Mouse (Mus musculus) neural tube, embryonic 14.5 days (tissue): ENCODE measurements at regions not wholly inside any gene's neighbourhood (a gene's known extent, or its start where the extent isn't known, plus 50 kb on each side); places are given as distances from the start of the nearest gene placed in this dataset.

ENCODE experiments used
- ATAC-seq: fragments of 200-750 bp; cut with Nextera tagmentation; 2 replicates; pipeline ENCODE4 v1.8.0; 2017; ENCODE audit warnings: low read depth, mild to moderate bottlenecking, moderate TSS enrichment, moderate library complexity
- H3K27ac ChIP-seq: fragments of 300-500 bp; sonication (generic); 2 replicates; pipeline ENCODE4 v1.5.1; 2014; ENCODE audit warnings: low read depth, mild to moderate bottlenecking, control low read depth, low read length, moderate library complexity, mixed read lengths
- H3K27me3 ChIP-seq: fragments of 300-500 bp; sonication (generic); 2 replicates; pipeline ENCODE4 v1.6.1; 2014; ENCODE audit warnings: low read length; ENCODE audit not compliant: control insufficient read depth, insufficient read depth
- H3K36me3 ChIP-seq: fragments of 300-500 bp; sonication (generic); 2 replicates; pipeline ENCODE4 v1.6.1; 2014; ENCODE audit warnings: low read length, mixed read lengths; ENCODE audit not compliant: control insufficient read depth, insufficient read depth
- H3K4me1 ChIP-seq: fragments of 300-500 bp; sonication (generic); 2 replicates; pipeline ENCODE4 v1.6.1; 2014; ENCODE audit warnings: low read length; ENCODE audit not compliant: control insufficient read depth, insufficient read depth
- H3K4me2 ChIP-seq: fragments of 300-500 bp; sonication (generic); 2 replicates; pipeline ENCODE4 v1.6.1; 2014; ENCODE audit warnings: mild to moderate bottlenecking, low read depth, low read length, control low read depth
- H3K4me3 ChIP-seq: fragments of 300-500 bp; sonication (generic); 2 replicates; pipeline ENCODE4 v1.5.1; 2014; ENCODE audit warnings: low read depth, low read length, control low read depth, mixed read lengths
- H3K9ac ChIP-seq: fragments of 300-500 bp; sonication (generic); replicated peaks from 2 replicates; pipeline ENCODE4 v1.6.1; 2014; ENCODE audit warnings: low read depth, mild to moderate bottlenecking, control low read depth, low read length, mixed read lengths
- H3K9me3 ChIP-seq: fragments of 300-500 bp; sonication (generic); 2 replicates; pipeline ENCODE4 v1.6.1; 2016; ENCODE audit warnings: low read length; ENCODE audit not compliant: control insufficient read depth
- WGBS: fragments of 180-500 bp; shearing (Covaris S2); extraction: QIAGEN DNeasy Blood & Tissue Kit; methylation state at CpG from one replicate; pipeline ENCODE4 v1.1.7; 2014; 5-methylcytosine and 5-hydroxymethylcytosine counted together

DNA sequence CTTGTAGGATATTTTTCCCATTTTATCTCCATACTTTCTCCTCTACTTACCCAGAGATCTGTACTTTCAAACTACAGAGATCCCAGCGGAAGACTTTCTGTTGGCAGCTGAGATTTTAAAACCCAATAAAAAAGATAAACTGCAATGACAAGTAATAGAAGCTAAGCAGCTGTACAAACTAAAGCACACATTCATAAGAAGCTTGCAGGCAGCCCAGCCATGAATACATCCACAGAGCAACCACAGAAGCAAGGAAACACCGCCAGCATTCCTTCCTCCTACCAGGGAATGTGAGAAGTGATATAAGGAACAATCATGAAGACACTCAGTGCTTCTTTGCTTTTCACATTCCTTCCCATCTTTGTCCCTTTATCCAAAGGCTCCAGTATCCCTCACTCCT is 372.1 kb upstream of the Slco3a1 start:
- H3K27ac ChIP-seq, result no peak overlapping the region
- no peaks in the 10 kb centered on the region for H3K27me3 ChIP-seq
- H3K4me1 ChIP-seq, result no peaks in the 10 kb centered on the region
- H3K36me3 ChIP-seq, result no peaks in the 10 kb centered on the region
- 46% methylated on average over 2 of the region's 2 CpGs for WGBS
- H3K4me2 ChIP-seq, result no peak overlapping the region
- no peak overlapping the region for H3K9ac ChIP-seq
- no peak overlapping the region for H3K4me3 ChIP-seq
- H3K9me3 ChIP-seq, result no peaks in the 10 kb centered on the region
- ATAC-seq, result no peak

- H3K9me3 ChIP-seq, result no peaks in the 10 kb centered on the region
- 95% methylated on average over 1 of the region's 1 CpGs for WGBS
- ATAC-seq, result no peak
- no peak overlapping the region for H3K4me3 ChIP-seq
- no peaks in the 10 kb centered on the region for H3K36me3 ChIP-seq
- no peak overlapping the region for H3K4me2 ChIP-seq
- H3K9ac ChIP-seq, result no peak overlapping the region
- H3K4me1 ChIP-seq, result no peaks in the 10 kb centered on the region
- H3K27ac ChIP-seq, result no peak overlapping the region
- no peaks in the 10 kb centered on the region for H3K27me3 ChIP-seq
These were observed 369.6 kb upstream of the Slco3a1 start for GRCm38 (mm10) chr7:74924156-74924555.

- H3K4me2 ChIP-seq, result no peak overlapping the region
- H3K4me3 ChIP-seq, result no peak overlapping the region
- no peak for ATAC-seq
- no peak overlapping the region for H3K27ac ChIP-seq
- 65% methylated on average over 3 of the region's 3 CpGs for WGBS
- H3K4me1 ChIP-seq, result no peaks in the 10 kb centered on the region
- no peaks in the 10 kb centered on the region for H3K27me3 ChIP-seq
- no peaks in the 10 kb centered on the region for H3K36me3 ChIP-seq
- H3K9ac ChIP-seq, result no peak overlapping the region
- no peaks in the 10 kb centered on the region for H3K9me3 ChIP-seq
These were observed 353.9 kb upstream of the Slco3a1 start for GRCm38 (mm10) chr7:74908311-74908962.

- no peaks in the 10 kb centered on the region for H3K9me3 ChIP-seq
- H3K27ac ChIP-seq, result no peak overlapping the region
- H3K36me3 ChIP-seq, result no peaks in the 10 kb centered on the region
- WGBS, result 74% methylated on average over 1 of the region's 1 CpGs
- H3K27me3 ChIP-seq, result no peaks in the 10 kb centered on the region
- H3K4me1 ChIP-seq, result no peaks in the 10 kb centered on the region
- ATAC-seq, result no peak
- no peak overlapping the region for H3K9ac ChIP-seq
- no peak overlapping the region for H3K4me2 ChIP-seq
- no peak overlapping the region for H3K4me3 ChIP-seq
These were observed 352.8 kb upstream of the Slco3a1 start for GRCm38 (mm10) chr7:74907391-74907790.

GRCm38 (mm10) chr7:74877466-74877865 is 322.9 kb upstream of the Slco3a1 start:
- Histone ChIP-seq H3K9ac (no peak overlapping the region), H3K27ac (no peak overlapping the region), H3K4me2 (no peak overlapping the region), H3K4me3 (no peak overlapping the region), H3K4me1 (no peaks in the 10 kb centered on the region), H3K9me3 (no peaks in the 10 kb centered on the region), H3K36me3 (no peaks in the 10 kb centered on the region), H3K27me3 (no peaks in the 10 kb centered on the region)
- ATAC-seq, result no peak
- WGBS, result 83% methylated on average over 3 of the region's 3 CpGs

GRCm38 (mm10) chr7:74876667-74877066 is 322.1 kb upstream of the Slco3a1 start:
- ATAC-seq, result no peak
- no peak overlapping the region for H3K4me2 ChIP-seq
- H3K27me3 ChIP-seq, result no peaks in the 10 kb centered on the region
- H3K4me3 ChIP-seq, result no peak overlapping the region
- no peak overlapping the region for H3K9ac ChIP-seq
- no peak overlapping the region for H3K27ac ChIP-seq
- H3K36me3 ChIP-seq, result no peaks in the 10 kb centered on the region
- H3K9me3 ChIP-seq, result no peaks in the 10 kb centered on the region
- H3K4me1 ChIP-seq, result no peaks in the 10 kb centered on the region
- WGBS, result 65% methylated on average over 4 of the region's 4 CpGs

- no peaks in the 10 kb centered on the region for H3K27me3 ChIP-seq
- 96% methylated on average over 1 of the region's 1 CpGs for WGBS
- no peaks in the 10 kb centered on the region for H3K4me1 ChIP-seq
- no peak overlapping the region for H3K4me3 ChIP-seq
- no peaks in the 10 kb centered on the region for H3K36me3 ChIP-seq
- H3K9me3 ChIP-seq, result no peaks in the 10 kb centered on the region
- no peak overlapping the region for H3K4me2 ChIP-seq
- no peak overlapping the region for H3K9ac ChIP-seq
- H3K27ac ChIP-seq, result no peak overlapping the region
- ATAC-seq, result no peak
These were observed 315.7 kb upstream of the Slco3a1 start for GRCm38 (mm10) chr7:74870250-74870649.

DNA sequence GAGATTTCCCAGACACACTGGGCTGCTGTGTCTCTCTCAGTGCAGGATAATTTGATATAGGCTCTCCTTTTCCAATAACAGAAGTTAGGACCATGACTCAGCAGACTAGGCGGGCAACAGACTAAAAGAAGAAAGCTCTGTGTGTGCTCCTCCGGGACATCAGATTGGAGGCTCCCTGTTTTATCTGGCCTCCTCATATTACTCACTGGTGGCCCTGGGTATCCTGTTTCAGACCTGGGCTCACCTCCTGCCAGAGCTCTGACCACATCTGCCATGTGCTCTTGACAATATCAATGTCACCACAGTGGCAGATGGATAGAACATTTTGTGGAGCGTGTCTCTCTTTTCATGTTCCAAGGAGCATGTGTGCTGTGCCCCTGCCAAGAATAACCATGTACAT is 308.1 kb upstream of the Slco3a1 start:
- WGBS, result 73% methylated on average over 3 of the region's 3 CpGs
- ATAC-seq, result no peak

DNA sequence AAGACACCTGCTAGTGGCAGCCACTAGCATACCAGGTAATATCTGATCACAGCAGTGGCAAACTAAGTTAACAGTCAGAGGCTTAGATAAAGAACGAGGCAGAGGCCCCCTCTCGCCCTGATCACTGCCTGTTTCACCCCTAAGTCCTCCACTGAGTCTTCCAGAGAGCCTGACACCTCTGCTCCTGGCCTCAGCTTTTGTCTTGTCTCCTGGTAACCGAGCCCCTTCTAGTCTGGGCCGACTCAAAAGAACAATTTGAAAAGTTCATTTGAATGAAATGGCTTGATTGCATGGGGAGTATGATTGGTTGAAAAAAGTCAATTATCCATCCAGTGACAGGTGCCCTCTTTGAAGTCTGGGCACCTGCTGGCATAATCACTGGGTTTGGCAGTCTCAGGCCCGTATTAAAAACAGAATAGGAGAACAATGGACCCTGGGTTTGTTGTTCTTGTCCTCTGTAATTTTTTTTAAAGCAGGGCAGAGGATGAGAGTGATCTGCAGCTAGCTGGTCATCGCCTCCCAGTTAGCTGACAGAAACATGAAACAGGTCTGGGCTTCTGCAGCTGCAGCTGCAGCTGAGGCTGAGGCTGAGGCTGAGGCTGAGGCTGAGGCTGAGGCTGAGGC is 289.8 kb upstream of the Slco3a1 start:
- Histone ChIP-seq H3K4me1 (no peaks in the 10 kb centered on the region), H3K27ac (no peak overlapping the region), H3K4me2 (no peak overlapping the region), H3K9ac (no peak overlapping the region), H3K36me3 (no peaks in the 10 kb centered on the region), H3K4me3 (no peak overlapping the region), H3K27me3 (no peaks in the 10 kb centered on the region), H3K9me3 (no peaks in the 10 kb centered on the region)
- WGBS, result 14% methylated on average over 6 of the region's 6 CpGs
- ATAC-seq, result no peak

More for the DNA sequence above, 308.1 kb upstream of the Slco3a1 start:
- Histone ChIP-seq H3K9me3 (no peaks in the 10 kb centered on the region), H3K27ac (no peak overlapping the region), H3K4me2 (no peak overlapping the region), H3K4me1 (no peaks in the 10 kb centered on the region), H3K4me3 (no peak overlapping the region), H3K36me3 (no peaks in the 10 kb centered on the region), H3K9ac (no peak overlapping the region), H3K27me3 (no peaks in the 10 kb centered on the region)
